Mouse (Mus musculus): ENCODE data around the gene Gk2. TPM values are rescaled to one million over a fixed set of nuclear protein-coding genes. Genes with fewer than 3 reads are reported as not detected.

Gk2 gene
- not detected in 2 replicates for polyA plus RNA-seq (2015; fragmentation: Nextera tagmentation; extraction: Ambion mirVana)

DNA sequence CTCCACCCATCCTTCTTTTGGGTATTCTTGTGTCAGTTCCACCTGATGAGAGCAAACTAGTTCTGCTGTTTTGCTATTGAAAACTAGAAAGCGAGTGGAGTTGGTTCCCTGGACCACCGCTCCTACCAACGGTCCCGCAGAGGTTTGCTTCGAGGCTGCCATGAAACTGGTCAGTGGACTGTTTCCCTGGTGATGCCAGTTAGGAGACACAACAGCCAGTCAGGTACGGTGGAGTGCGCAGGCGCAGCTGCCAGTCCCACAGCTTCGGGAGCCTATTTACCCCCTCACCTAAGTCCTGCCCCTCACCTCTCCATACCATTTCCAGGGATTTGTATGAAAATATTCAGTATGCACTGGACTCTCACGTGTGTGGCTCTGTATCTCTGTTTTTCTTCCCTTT is at the start of gene Gk2:
Gene Gk2, minus strand, starts transcription at position 206 of the 400 bp plus-strand sequence.
- ATAC-seq (ENCODE audit: low FRiP score, low read depth): no peak
- H3K4me3 ChIP-seq: no peak within 1 kb of the TSS
- 94% methylated on average over 10 of the region's 10 CpGs for WGBS
- no peaks in the 10 kb centered on the region for H3K9me3 ChIP-seq
- no peaks in the 10 kb centered on the region for H3K27me3 ChIP-seq
- no peak within 1 kb of the TSS for H3K4me2 ChIP-seq
- H3K27ac ChIP-seq (replicated peaks): no peak within 1 kb of the TSS
- no peak within 1 kb of the TSS for H3K9ac ChIP-seq
- H3K36me3 ChIP-seq: no peaks in the 10 kb centered on the region
- H3K4me1 ChIP-seq (replicated peaks): no peaks in the 10 kb centered on the region

DNA sequence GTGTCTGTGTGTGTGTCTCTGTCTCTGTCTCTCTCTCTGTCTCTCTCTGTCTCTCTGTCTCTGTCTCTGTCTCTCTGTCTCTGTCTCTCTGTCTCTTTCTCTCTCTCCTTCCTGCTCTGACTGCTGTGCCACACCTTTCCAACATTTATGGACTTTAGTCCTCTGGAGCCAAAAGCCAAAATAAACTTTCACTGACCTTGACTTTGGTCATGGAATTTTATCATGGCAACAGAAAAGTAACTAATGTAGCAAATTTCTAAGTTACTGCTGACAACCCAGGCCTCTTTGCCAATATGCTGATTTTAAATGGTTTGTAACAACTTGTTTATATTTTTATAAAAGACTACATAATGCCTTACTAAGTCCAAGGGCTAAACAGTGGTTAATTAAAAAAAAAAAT is 41.2 kb upstream of the Gk2 start:
- Histone ChIP-seq H3K36me3 (no peaks in the 10 kb centered on the region), H3K27me3 (no peaks in the 10 kb centered on the region), H3K4me3 (no peak overlapping the region), H3K27ac (replicated peaks) (no peak overlapping the region), H3K4me1 (replicated peaks) (no peaks in the 10 kb centered on the region), H3K9ac (no peak overlapping the region), H3K9me3 (no peaks in the 10 kb centered on the region), H3K4me2 (no peak overlapping the region)
- no peak for ATAC-seq (ENCODE audit: low FRiP score, low read depth)

DNA sequence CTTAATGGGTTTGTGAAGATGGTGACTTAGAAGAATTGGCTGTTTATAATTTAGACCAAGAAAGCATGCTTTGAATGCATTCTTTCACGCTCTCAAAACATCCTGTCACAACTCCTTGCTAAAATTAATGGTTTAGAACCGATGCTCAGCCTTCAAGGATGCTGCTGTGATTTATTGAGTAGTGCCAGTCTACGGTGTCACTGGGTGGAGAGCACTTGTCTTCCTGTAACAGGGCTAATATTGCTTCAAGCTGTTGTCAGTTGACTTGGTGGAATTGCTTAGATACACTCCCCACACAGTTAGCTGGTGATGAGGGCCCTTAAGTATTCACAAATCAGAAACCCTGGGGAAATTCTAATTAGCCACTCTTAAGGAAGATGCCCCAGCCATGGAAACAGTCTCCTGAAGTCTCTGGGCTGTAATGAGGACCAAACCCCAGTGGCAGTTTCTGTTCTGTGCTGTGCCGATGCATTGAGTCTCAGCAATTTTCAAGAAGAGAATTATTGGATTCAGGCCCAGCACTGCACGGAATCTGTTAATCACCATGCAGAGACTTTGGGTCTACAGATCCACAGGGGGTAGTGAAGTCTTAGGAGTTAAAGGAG is 38.8 kb upstream of the Gk2 start:
- Histone ChIP-seq H3K9me3 (no peaks in the 10 kb centered on the region), H3K4me2 (no peak overlapping the region), H3K27me3 (no peaks in the 10 kb centered on the region), H3K9ac (no peak overlapping the region), H3K36me3 (no peaks in the 10 kb centered on the region), H3K27ac (replicated peaks) (no peak overlapping the region), H3K4me1 (replicated peaks) (no peaks in the 10 kb centered on the region), H3K4me3 (no peak overlapping the region)
- WGBS: 48% methylated on average over 5 of the region's 5 CpGs
- ATAC-seq (ENCODE audit: low FRiP score, low read depth): no peak

DNA sequence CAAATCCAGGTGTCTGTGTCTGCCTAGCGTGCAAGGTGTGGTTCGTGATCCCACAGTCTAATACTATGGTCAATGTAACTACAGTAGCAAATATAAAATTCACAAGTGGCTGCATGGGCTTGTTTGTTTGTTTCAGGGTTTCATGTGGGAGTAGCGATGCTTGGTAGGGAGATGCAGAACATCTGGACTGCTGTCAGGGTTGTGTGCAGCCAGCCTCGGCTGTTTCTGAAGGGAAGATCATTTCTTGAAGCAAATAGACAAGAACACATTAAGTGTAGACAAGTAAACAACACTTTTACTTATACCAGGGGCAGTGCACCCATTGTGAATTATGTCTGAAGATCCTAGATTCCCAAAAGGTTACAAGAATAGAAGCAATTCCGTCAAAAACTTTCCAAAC is 36.6 kb upstream of the Gk2 start:
- Histone ChIP-seq H3K9me3 (no peaks in the 10 kb centered on the region), H3K9ac (no peak overlapping the region), H3K4me2 (no peak overlapping the region), H3K36me3 (no peaks in the 10 kb centered on the region), H3K4me1 (replicated peaks) (no peaks in the 10 kb centered on the region), H3K4me3 (no peak overlapping the region), H3K27me3 (no peaks in the 10 kb centered on the region), H3K27ac (replicated peaks) (no peak overlapping the region)
- 91% methylated on average over 5 of the region's 5 CpGs for WGBS
- no peak for ATAC-seq (ENCODE audit: low FRiP score, low read depth)

DNA sequence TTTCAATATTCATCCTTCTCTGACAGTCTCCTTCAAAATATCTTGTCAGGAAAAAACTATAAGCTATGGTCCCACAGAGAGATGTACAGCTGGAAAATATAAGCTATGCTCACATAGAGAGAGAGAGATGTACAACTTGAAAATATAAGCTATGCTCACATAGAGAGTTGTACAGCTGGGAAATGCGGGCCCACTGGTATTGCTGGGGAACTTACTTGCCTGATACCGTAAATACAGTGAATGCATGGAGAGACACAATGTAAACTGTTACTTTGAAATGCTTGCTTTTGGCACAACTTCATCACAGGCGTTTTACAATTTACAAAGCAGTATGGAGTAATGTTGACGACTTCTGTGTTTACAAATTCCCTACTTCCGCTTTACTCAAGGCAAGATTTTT is 29.3 kb upstream of the Gk2 start:
- no peaks in the 10 kb centered on the region for H3K36me3 ChIP-seq
- no peak overlapping the region for H3K4me2 ChIP-seq
- H3K27ac ChIP-seq (replicated peaks): no peak overlapping the region
- WGBS: 95% methylated on average over 5 of the region's 5 CpGs
- ATAC-seq (ENCODE audit: low FRiP score, low read depth): no peak
- H3K9me3 ChIP-seq: no peaks in the 10 kb centered on the region
- no peak overlapping the region for H3K9ac ChIP-seq
- no peak overlapping the region for H3K4me3 ChIP-seq
- no peaks in the 10 kb centered on the region for H3K4me1 ChIP-seq (replicated peaks)
- H3K27me3 ChIP-seq: no peaks in the 10 kb centered on the region

DNA sequence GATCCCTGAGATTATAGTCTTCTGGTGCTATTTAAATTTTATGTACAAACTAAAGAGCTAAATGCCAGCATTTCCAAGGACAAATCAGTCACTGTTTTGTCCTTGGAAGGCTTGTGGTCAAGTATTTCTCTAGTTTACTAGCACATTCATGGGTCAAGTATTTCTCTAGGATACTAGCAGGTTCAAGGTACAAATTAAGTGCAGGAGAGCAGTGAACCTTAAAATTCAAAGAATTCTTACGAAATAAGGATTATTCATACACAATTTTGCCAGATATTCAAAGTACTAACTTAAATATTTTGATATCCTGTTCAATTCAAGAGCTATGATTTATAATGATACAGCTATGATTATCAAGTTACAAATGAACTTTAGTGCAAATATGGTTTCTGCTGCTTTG is 23.2 kb upstream of the Gk2 start:
- Histone ChIP-seq H3K9ac (no peak overlapping the region), H3K4me2 (no peak overlapping the region), H3K4me1 (replicated peaks) (no peaks in the 10 kb centered on the region), H3K27ac (replicated peaks) (no peak overlapping the region), H3K9me3 (no peaks in the 10 kb centered on the region), H3K4me3 (no peak overlapping the region), H3K27me3 (no peaks in the 10 kb centered on the region), H3K36me3 (no peaks in the 10 kb centered on the region)
- ATAC-seq (ENCODE audit: low FRiP score, low read depth): no peak
- WGBS: 85% methylated on average over 1 of the region's 1 CpGs

DNA sequence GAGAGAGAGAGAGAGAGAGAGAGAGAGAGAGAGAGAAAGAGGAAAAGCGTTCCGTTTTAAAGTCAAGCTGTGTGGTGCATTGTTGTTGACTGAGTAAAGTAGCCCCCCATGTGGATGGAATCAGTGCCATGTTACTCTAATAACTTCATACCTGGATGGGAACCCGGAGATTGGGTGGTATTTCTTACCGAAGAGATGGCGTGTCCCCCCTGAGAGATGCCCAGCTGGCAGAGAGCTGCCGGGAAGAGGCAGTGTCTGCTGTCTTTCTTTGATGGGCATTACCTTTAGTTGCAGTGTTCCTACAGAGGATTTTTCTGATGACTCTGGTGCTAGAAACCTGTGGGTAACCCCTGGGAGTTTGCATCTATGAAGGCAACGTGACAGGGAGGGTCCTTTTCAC is 10.4 kb upstream of the Gk2 start:
- Histone ChIP-seq H3K27me3 (no peaks in the 10 kb centered on the region), H3K4me3 (no peak overlapping the region), H3K36me3 (no peaks in the 10 kb centered on the region), H3K4me2 (no peak overlapping the region), H3K4me1 (replicated peaks) (no peaks in the 10 kb centered on the region), H3K9ac (no peak overlapping the region), H3K9me3 (no peaks in the 10 kb centered on the region), H3K27ac (replicated peaks) (0 out of 2 replicates have a peak overlapping the region, but pooled peaks have one; percentile 10)
- 70% methylated on average over 7 of the region's 7 CpGs for WGBS
- no peak for ATAC-seq (ENCODE audit: low FRiP score, low read depth)

DNA sequence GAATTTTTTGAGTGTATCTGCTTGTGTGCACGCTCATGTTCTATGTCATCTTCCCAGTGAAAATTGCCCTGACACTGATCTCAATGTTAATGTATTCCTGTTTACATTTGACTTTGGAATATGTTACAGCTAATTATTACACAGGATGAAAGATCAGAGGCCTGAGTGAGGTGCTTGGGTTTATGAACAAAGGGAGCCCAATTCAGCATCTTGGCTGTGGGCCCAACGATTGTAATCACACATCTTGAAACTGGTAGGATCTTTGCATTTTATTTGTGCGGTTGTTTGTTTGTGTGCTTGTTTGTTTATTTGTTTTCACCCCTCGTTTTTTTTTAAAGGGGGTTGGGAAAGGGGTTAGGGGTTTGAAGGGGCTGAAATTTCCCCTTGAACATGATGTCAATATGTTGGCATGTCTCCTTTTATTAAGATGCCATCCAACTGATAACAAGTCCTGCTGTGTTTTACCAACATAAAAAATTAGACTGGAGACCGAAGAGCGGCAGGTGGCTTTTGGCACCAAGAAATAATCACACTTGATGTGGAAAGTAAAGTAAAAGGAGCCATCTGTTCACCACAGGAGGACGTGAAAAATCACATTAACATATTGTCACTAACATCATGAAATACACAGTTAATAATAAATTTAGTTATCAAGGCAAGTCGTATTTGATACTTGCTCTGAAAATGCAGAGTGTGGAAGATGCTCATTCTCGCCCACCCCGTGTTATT is 9.8 kb upstream of the Gk2 start:
- no peaks in the 10 kb centered on the region for H3K36me3 ChIP-seq
- peak overlapping the region; percentile 35; the same call in 1 of the 2 replicates for H3K27ac ChIP-seq (replicated peaks)
- no peak for ATAC-seq (ENCODE audit: low FRiP score, low read depth)
- H3K9ac ChIP-seq: no peak overlapping the region
- no peaks in the 10 kb centered on the region for H3K27me3 ChIP-seq
- H3K4me3 ChIP-seq: no peak overlapping the region
- WGBS: 59% methylated on average over 10 of the region's 10 CpGs
- no peaks in the 10 kb centered on the region for H3K4me1 ChIP-seq (replicated peaks)
- no peak overlapping the region for H3K4me2 ChIP-seq
- H3K9me3 ChIP-seq: no peaks in the 10 kb centered on the region

DNA sequence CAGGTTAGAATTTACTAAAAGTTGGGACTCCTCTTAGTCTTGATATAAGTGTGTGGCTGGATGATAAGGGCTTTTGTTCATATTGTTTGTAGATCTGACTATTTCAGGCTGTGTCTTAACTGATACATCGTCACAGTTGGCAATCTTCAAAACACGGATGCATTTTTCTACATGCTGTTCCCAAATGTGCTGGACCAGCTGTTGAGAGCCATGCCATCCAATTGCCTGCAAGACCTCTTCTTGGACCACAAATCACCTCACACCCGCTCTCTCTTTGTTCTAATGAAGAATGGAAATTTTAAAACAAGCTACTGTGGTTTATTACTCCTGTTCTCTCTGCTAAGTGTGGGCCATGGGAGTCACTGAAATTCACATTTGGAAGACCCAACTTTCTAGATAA is 9.1 kb upstream of the Gk2 start:
- Histone ChIP-seq H3K9me3 (no peaks in the 10 kb centered on the region), H3K36me3 (no peaks in the 10 kb centered on the region), H3K4me3 (no peak overlapping the region), H3K4me2 (no peak overlapping the region), H3K27ac (replicated peaks) (peak overlapping the region; percentile 35; the same call in 1 of the 2 replicates), H3K9ac (no peak overlapping the region), H3K4me1 (replicated peaks) (no peaks in the 10 kb centered on the region), H3K27me3 (no peaks in the 10 kb centered on the region)
- 66% methylated on average over 3 of the region's 3 CpGs for WGBS
- no peak for ATAC-seq (ENCODE audit: low FRiP score, low read depth)

DNA sequence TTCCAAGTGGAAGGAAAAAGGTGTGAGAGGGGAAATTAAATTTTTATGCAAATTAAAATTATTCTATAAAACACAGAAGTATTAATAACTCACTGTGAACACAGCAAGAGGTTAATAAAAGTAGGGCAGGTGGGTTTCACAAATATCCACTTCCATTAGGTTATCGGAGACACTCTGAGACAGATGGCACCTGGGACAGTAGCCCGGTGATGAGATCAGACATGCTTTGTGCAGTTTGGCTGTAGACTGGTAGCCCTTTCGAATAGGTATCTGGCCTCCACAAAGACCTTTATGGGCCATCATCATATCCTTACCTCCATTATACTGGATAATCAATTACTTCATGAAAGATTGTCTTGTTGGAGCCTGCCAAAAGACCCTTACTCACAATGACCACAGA is 6.0 kb upstream of the Gk2 start:
- Histone ChIP-seq H3K27me3 (no peaks in the 10 kb centered on the region), H3K4me3 (no peak overlapping the region), H3K36me3 (no peaks in the 10 kb centered on the region), H3K4me1 (replicated peaks) (no peaks in the 10 kb centered on the region), H3K27ac (replicated peaks) (no peak overlapping the region), H3K9ac (no peak overlapping the region), H3K4me2 (no peak overlapping the region), H3K9me3 (no peaks in the 10 kb centered on the region)
- ATAC-seq (ENCODE audit: low FRiP score, low read depth): no peak
- 83% methylated on average over 3 of the region's 3 CpGs for WGBS

DNA sequence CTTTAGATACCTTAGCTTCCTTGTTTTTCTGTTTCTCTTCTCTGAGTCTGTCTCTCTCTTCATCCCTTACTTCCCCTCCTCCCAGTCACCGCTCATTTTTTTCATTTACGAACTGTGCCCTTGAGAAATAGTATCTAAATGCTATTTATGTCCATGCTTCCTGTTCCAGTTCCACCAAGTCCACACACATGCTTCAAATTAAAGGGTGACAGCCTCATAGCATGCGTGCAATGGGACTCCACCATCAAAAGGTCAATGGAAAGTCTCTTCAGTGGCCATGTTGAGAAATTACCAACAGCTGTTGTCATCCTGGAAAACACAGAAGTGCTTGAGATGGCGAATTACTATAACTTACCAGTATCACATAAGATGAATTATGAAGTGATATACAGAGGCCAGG is 5.4 kb downstream of the Gk2 start:
- no peaks in the 10 kb centered on the region for H3K36me3 ChIP-seq
- H3K4me3 ChIP-seq: no peak overlapping the region
- no peak overlapping the region for H3K9ac ChIP-seq
- 85% methylated on average over 4 of the region's 4 CpGs for WGBS
- ATAC-seq (ENCODE audit: low FRiP score, low read depth): no peak
- H3K27ac ChIP-seq (replicated peaks): no peak overlapping the region
- H3K4me1 ChIP-seq (replicated peaks): no peaks in the 10 kb centered on the region
- H3K4me2 ChIP-seq: no peak overlapping the region
- H3K9me3 ChIP-seq: no peaks in the 10 kb centered on the region
- H3K27me3 ChIP-seq: no peaks in the 10 kb centered on the region

DNA sequence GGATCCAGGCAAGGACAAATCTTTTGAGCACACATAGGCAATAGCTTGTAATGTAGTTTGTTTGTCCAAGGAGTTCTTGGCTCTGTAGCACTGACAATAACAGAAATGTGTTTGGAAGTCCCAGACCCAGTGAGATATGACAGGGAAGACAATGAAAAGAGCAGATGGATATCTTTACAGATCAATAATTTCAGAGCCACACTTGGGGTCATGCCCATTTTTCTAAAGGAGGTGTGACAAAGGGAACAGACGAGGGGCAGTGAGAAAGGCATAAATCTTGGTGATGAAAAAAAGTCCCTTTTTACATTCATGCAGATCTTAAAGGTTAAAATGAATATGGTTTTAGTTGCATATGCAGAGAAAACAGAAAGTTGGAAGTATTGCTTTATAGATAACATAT is 12.6 kb downstream of the Gk2 start:
- H3K4me2 ChIP-seq: no peak overlapping the region
- H3K4me3 ChIP-seq: no peak overlapping the region
- H3K27ac ChIP-seq (replicated peaks): no peak overlapping the region
- no peak overlapping the region for H3K9ac ChIP-seq
- H3K9me3 ChIP-seq: no peaks in the 10 kb centered on the region
- ATAC-seq (ENCODE audit: low FRiP score, low read depth): no peak
- H3K36me3 ChIP-seq: no peaks in the 10 kb centered on the region
- no peaks in the 10 kb centered on the region for H3K27me3 ChIP-seq
- 26% methylated on average over 1 of the region's 1 CpGs for whole genome bisulfite sequencing
- H3K4me1 ChIP-seq (replicated peaks): no peaks in the 10 kb centered on the region

DNA sequence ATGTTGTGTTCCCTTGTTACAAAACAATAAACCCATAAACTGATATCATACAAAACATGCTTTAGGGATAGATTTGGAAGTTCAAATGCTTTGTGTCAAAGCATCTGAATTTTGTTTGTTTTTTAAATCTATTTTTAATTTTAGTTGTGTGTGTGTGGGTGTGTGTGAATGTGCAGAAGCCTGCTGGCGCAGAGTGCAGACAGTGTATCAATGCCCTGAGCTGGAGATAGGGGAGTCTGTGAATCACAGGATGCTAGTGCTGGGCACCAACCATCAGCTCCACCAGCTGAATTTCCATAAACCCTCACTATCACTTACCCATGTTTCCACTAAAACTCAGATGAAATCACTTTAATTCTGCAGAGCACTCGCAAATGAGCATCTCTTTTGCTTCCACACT is 24.3 kb downstream of the Gk2 start:
- Histone ChIP-seq H3K27me3 (no peaks in the 10 kb centered on the region), H3K9me3 (no peaks in the 10 kb centered on the region), H3K36me3 (no peaks in the 10 kb centered on the region), H3K9ac (no peak overlapping the region), H3K27ac (replicated peaks) (no peak overlapping the region), H3K4me3 (no peak overlapping the region), H3K4me2 (no peak overlapping the region), H3K4me1 (replicated peaks) (no peaks in the 10 kb centered on the region)
- no peak for ATAC-seq (ENCODE audit: low FRiP score, low read depth)
- WGBS: 92% methylated on average over 2 of the region's 2 CpGs
